Mouse (Mus musculus) right cerebral cortex, postnatal 14 days (tissue): ENCODE measurements around the gene Rhox2g.
"Not testable (repeated sequence)": the region's sequence is repeated elsewhere in the genome, so short reads cannot be mapped to it uniquely, and the experiment has no call there.

ENCODE experiments used
- DNase-seq: peaks from one replicate; pipeline ENCODE4 v3.0.0; 2022

Rhox2g gene

GRCm38 (mm10) chrX:37643370-37643769, at the start of gene Rhox2g:
TSS of gene Rhox2g (minus strand) at chrX:37643470.
- DNase-seq = not testable (repeated sequence)

GRCm38 (mm10) chrX:37692261-37692660, 49.0 kb upstream of the Rhox2g start:
- DNase-seq = no peak

GRCm38 (mm10) chrX:37683031-37683715, 39.9 kb upstream of the Rhox2g start:
- DNase-seq = no peak

GRCm38 (mm10) chrX:37673177-37673576, 29.9 kb upstream of the Rhox2g start, which contains the start of gene Rhox2h:
TSS of gene Rhox2h (minus strand) at chrX:37673277.
- not testable (repeated sequence) for DNase-seq

GRCm38 (mm10) chrX:37668664-37669063, 25.4 kb upstream of the Rhox2g start, which contains the start of gene Rhox3h:
TSS of gene Rhox3h (minus strand) at chrX:37668764.
- not testable (repeated sequence) for DNase-seq

- DNase-seq = not testable (repeated sequence)
Measured at GRCm38 (mm10) chrX:37651227-37651626, 8.0 kb upstream of the Rhox2g start, which contains the start of gene Rhox4g. TSS of gene Rhox4g (minus strand) at chrX:37651327.

GRCm38 (mm10) chrX:37628512-37628911, 14.8 kb downstream of the Rhox2g start, which contains the start of gene Rhox3g:
TSS of gene Rhox3g (minus strand) at chrX:37628612.
- not testable (repeated sequence) for DNase-seq

GRCm38 (mm10) chrX:37607604-37608003, 35.7 kb downstream of the Rhox2g start, which contains the start of gene Rhox4f:
TSS of gene Rhox4f (minus strand) at chrX:37607704.
- DNase-seq = not testable (repeated sequence)
